Mouse (Mus musculus): ENCODE results near the gene Olfr1061.
"Not testable (repeated sequence)": the region's sequence is repeated elsewhere in the genome, so short reads cannot be mapped to it uniquely, and the experiment has no call there.

- TF ChIP-seq POLR2A (IDR thresholded peaks at IDR 0.05; ENCODE audit: borderline replicate concordance, extremely low read depth, insufficient read depth, insufficient read length, poor library complexity, severe bottlenecking); CTCF (IDR thresholded peaks at IDR 0.05; ENCODE audit: borderline replicate concordance, extremely low read depth, insufficient read depth, insufficient read length): not testable (repeated sequence)
Measured at GRCm38 (mm10) chr2:86426649-86427048, 12.8 kb upstream of the Olfr1061 start, which contains the start of gene Olfr1062.

All from brain, embryonic 14.5 days (tissue).